Mouse (Mus musculus): ENCODE measurements around the gene Thap7. TPM values are rescaled to one million over a fixed set of nuclear protein-coding genes. Genes with fewer than 3 reads are reported as not detected.

The Thap7 gene
- polyA plus RNA-seq, 1 experiment from 2014 or later: 68.2 TPM

- H3K9ac ChIP-seq: no peak overlapping the region
- H3K27me3 ChIP-seq: peaks cover 7% of the 10 kb centered on the region; the same call in 1 of the 2 replicates
- H3K9me3 ChIP-seq: no peaks in the 10 kb centered on the region
- no peak overlapping the region for H3K4me2 ChIP-seq
- H3K27ac ChIP-seq: peak overlapping the region; percentile 36; the same call in 1 of the 2 replicates
- 14% methylated on average over 10 of the region's 10 CpGs for WGBS
- H3K36me3 ChIP-seq: no peaks in the 10 kb centered on the region
- H3K4me3 ChIP-seq: no peak overlapping the region
- peaks cover 21% of the 10 kb centered on the region for H3K4me1 ChIP-seq (replicated peaks)
- peak; percentile 80 for ATAC-seq (ENCODE audit: low FRiP score)
Measured at GRCm38 (mm10) chr16:17499249-17499883, 31.6 kb downstream of the Thap7 start.

DNA sequence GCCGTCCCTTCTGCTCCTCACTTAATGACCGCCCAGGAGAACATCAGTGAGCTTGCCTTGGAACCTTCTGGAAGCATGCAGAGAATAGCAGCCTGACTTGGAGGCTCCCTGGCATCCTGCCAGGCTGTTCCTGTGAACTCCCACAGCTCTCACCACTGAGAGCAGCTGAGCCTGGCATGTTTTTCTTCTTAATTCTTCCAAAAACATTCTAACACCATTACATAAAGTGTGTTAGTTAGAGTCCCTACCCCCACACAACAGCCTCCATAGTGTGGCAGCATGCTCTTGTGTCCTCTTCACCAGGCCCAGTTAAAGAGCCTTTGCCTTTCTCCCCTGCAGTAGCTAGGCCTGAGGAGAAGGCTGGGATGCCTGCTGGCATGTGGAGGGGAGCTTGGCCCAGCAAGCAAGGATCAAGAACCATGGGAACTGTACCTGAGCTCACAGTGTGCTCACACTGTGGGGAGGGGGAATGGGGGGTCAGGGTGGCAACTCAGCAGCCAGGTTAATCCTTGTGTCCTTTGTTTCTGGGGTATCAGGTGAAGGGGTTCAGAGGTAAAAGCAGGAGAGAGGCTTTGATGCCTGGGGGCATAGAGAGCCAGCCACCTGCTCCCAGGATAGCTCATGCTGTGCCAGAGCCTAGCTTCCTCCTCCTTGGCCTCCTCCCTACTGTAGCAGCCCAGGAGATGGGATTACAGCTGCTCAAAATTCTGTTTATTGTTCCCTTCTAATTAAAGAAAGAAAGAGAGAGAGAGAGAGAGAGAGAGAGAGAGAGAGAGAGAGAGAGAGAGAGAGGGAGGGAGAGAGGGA lies 34.2 kb downstream of the Thap7 start:
- Histone ChIP-seq H3K36me3 (no peaks in the 10 kb centered on the region), H3K9me3 (no peaks in the 10 kb centered on the region), H3K27me3 (peaks cover 2% of the 10 kb centered on the region), H3K27ac (peak overlapping the region; percentile 64), H3K4me1 (replicated peaks) (peaks cover 21% of the 10 kb centered on the region), H3K4me3 (no peak overlapping the region), H3K9ac (no peak overlapping the region), H3K4me2 (no peak overlapping the region)
- WGBS: 49% methylated on average over 2 of the region's 2 CpGs
- ATAC-seq (ENCODE audit: low FRiP score): 0 out of 2 replicates have a peak, but pooled peaks have one; percentile 15

- Histone ChIP-seq H3K4me1 (replicated peaks) (peaks cover 20% of the 10 kb centered on the region), H3K27ac (no peak overlapping the region), H3K4me3 (no peak overlapping the region), H3K27me3 (peaks cover 24% of the 10 kb centered on the region), H3K9me3 (no peaks in the 10 kb centered on the region), H3K9ac (no peak overlapping the region), H3K36me3 (peaks cover 6% of the 10 kb centered on the region; the same call in 1 of the 2 replicates), H3K4me2 (no peak overlapping the region)
- no peak for ATAC-seq (ENCODE audit: low FRiP score)
- 74% methylated on average over 5 of the region's 5 CpGs for WGBS
Measured at GRCm38 (mm10) chr16:17491896-17492561, 38.9 kb downstream of the Thap7 start.

GRCm38 (mm10) chr16:17491154-17491553 lies 39.8 kb downstream of the Thap7 start:
- Histone ChIP-seq H3K4me1 (replicated peaks) (peaks cover 17% of the 10 kb centered on the region), H3K36me3 (peaks cover 8% of the 10 kb centered on the region), H3K4me2 (no peak overlapping the region), H3K4me3 (no peak overlapping the region), H3K27me3 (peaks cover 24% of the 10 kb centered on the region), H3K27ac (no peak overlapping the region), H3K9ac (no peak overlapping the region), H3K9me3 (no peaks in the 10 kb centered on the region)
- no peak for ATAC-seq (ENCODE audit: low FRiP score)
- WGBS: 86% methylated on average over 5 of the region's 5 CpGs

GRCm38 (mm10) chr16:17489469-17490111 lies 41.3 kb downstream of the Thap7 start, which contains the start of gene Aifm3:
Gene Aifm3, plus strand, starts transcription at chr16:17489611.
- H3K27ac ChIP-seq: no peak within 1 kb of the TSS
- ATAC-seq (ENCODE audit: low FRiP score): peak; percentile 68
- H3K9me3 ChIP-seq: no peaks in the 10 kb centered on the region
- H3K36me3 ChIP-seq: peaks cover 23% of the 10 kb centered on the region
- peak within 1 kb of the TSS; percentile 84 for H3K4me2 ChIP-seq
- peak within 1 kb of the TSS; percentile 73 for H3K9ac ChIP-seq
- peaks cover 24% of the 10 kb centered on the region for H3K27me3 ChIP-seq
- peak within 1 kb of the TSS; percentile 50 for H3K4me3 ChIP-seq
- peaks cover 17% of the 10 kb centered on the region for H3K4me1 ChIP-seq (replicated peaks)
- WGBS: under 1% methylated on average over 47 of the region's 47 CpGs

- no peak overlapping the region for H3K27ac ChIP-seq
- H3K4me1 ChIP-seq (replicated peaks): peaks cover 17% of the 10 kb centered on the region
- WGBS: 50% methylated on average over 14 of the region's 14 CpGs
Measured at GRCm38 (mm10) chr16:17488478-17489468, 42.2 kb downstream of the Thap7 start.

GRCm38 (mm10) chr16:17486505-17486904 lies 44.4 kb downstream of the Thap7 start:
- peaks cover 17% of the 10 kb centered on the region for H3K4me1 ChIP-seq (replicated peaks)
- H3K36me3 ChIP-seq: peaks cover 46% of the 10 kb centered on the region
- H3K4me2 ChIP-seq: no peak overlapping the region
- 55% methylated on average over 3 of the region's 3 CpGs for whole genome bisulfite sequencing
- no peak overlapping the region for H3K4me3 ChIP-seq
- no peak overlapping the region for H3K9ac ChIP-seq
- peaks cover 21% of the 10 kb centered on the region for H3K27me3 ChIP-seq
- ATAC-seq (ENCODE audit: low FRiP score): no peak
- H3K9me3 ChIP-seq: no peaks in the 10 kb centered on the region
- no peak overlapping the region for H3K27ac ChIP-seq

More at GRCm38 (mm10) chr16:17488478-17489468, 42.2 kb downstream of the Thap7 start:
- H3K9me3 ChIP-seq: no peaks in the 10 kb centered on the region
- H3K36me3 ChIP-seq: peaks cover 31% of the 10 kb centered on the region
- peaks cover 24% of the 10 kb centered on the region for H3K27me3 ChIP-seq
- peak overlapping the region; percentile 84 for H3K4me2 ChIP-seq
- ATAC-seq (ENCODE audit: low FRiP score): peak; percentile 52
- H3K9ac ChIP-seq: peak overlapping the region; percentile 73
- H3K4me3 ChIP-seq: peak overlapping the region; percentile 50

DNA sequence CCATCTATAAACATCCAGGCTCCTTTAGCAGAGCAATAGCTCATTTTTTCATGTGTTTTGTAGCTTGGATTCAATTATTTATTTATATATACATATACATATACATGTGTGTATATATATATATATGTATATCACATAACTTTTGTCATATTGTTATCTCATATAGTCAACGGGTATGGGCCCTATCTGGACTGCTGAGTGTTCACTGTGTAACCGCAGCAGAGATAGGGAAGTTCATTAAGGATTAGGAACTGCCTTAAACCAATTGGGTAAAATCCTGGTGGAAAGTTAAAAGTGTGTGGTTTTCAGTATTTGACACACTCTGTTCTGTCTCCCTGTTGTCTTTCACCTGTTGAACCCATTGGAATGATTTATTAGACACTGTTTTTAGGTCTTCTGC lies 49.5 kb downstream of the Thap7 start:
- no peak for ATAC-seq (ENCODE audit: low FRiP score)
- Histone ChIP-seq H3K4me1 (replicated peaks) (peaks cover 4% of the 10 kb centered on the region), H3K9ac (no peak overlapping the region), H3K4me2 (no peak overlapping the region), H3K36me3 (peaks cover 38% of the 10 kb centered on the region), H3K27me3 (no peaks in the 10 kb centered on the region), H3K27ac (no peak overlapping the region), H3K9me3 (no peaks in the 10 kb centered on the region), H3K4me3 (no peak overlapping the region)
- WGBS: 96% methylated on average over 2 of the region's 2 CpGs

GRCm38 (mm10) chr16:17478331-17478943 lies 52.5 kb downstream of the Thap7 start:
- no peak overlapping the region for H3K9ac ChIP-seq
- no peaks in the 10 kb centered on the region for H3K27me3 ChIP-seq
- no peak for ATAC-seq (ENCODE audit: low FRiP score)
- H3K36me3 ChIP-seq: peaks cover 12% of the 10 kb centered on the region
- peaks cover 10% of the 10 kb centered on the region; the same call in 1 of the 2 replicates for H3K4me1 ChIP-seq (replicated peaks)
- no peaks in the 10 kb centered on the region for H3K9me3 ChIP-seq
- no peak overlapping the region for H3K4me2 ChIP-seq
- 84% methylated on average over 4 of the region's 4 CpGs for WGBS
- no peak overlapping the region for H3K27ac ChIP-seq
- no peak overlapping the region for H3K4me3 ChIP-seq
